In the genomic region with DNA sequence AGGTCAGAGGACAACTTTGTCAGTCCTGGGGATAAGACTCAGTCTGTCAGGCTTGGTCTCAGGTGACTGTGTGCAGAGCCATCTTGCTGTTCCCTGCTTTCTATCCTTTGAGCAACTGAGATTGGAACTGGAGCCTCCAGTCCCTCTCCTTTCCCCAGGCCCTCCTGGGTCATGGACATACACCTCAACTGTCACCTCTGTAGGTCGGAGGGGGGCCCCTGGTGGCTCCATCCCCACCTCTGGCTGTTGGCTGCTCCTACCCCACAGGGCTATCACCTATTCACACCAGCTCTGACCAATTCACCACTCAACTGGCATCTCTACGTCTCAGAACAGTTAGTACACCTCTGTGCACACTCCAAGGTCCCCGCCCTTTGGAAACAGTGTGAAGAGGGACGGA, we compare ENCODE assay signal across 21 mouse cellular contexts. TPM values are rescaled to one million over a fixed set of nuclear protein-coding genes. Genes with fewer than 3 reads are reported as not detected.
"Had no signal": no experiment of that assay in that cellular context is flagged by ENCODE, and none has a peak within 500 bp of the region (broad histone marks: within the 10 kb centered on the region; RNA-seq: fewer than 3 reads in every experiment).

No protein-coding gene starts in this region.

- H3K27ac ChIP-seq: midbrain, embryonic 10.5 days; midbrain, embryonic 12.5 days; neural tube, embryonic 13.5 days; neural tube, embryonic 15.5 days had no signal

- H3K9me3 ChIP-seq: neural tube, embryonic 13.5 days; neural tube, embryonic 15.5 days had no signal

- H3K4me3 ChIP-seq: midbrain, embryonic 10.5 days; midbrain, embryonic 12.5 days; myocyte; neural tube, embryonic 13.5 days; neural tube, embryonic 15.5 days had no signal

- H3K27me3 ChIP-seq: midbrain, embryonic 12.5 days; neural tube, embryonic 13.5 days; neural tube, embryonic 15.5 days had no signal

- DNase-seq: lung, adult 18-20 months; lung, embryonic 14.5 days; lung, postnatal 10 days; lung, postnatal 4 days; midbrain, embryonic 14.5 days; retina, postnatal 1 day; right cerebral cortex, adult 18-20 months; right cerebral cortex, postnatal 25 days; right cerebral cortex, postnatal 4 days; spleen, adult 18-20 months; thymus, adult 2 months; thymus, postnatal 25 days; thymus, postnatal 4 days had no signal

- ATAC-seq: midbrain, embryonic 16.5 days had no signal

RNA-seq across cellular contexts. Expression of a gene that starts 33.1 kb away (rescaled TPM):
- total RNA-seq: megakaryocyte, adult 5-6 weeks had no signal
- polyA plus RNA-seq: stomach, embryonic 16.5 days had no signal
